Mouse (Mus musculus) ES-Bruce4 (cell line): Measurements from ENCODE around the gene Gm20532. TPM values are rescaled to one million over a fixed set of nuclear protein-coding genes. Genes with fewer than 3 reads are reported as not detected.
A peak's percentile ranks its signal among the peaks of the same experiment; 100 is the strongest.

Experiments
- H3K27ac ChIP-seq: 2 replicates; pipeline ENCODE4 v1.5.1; 2012; ENCODE audit warnings: low read length, inconsistent platforms; ENCODE audit not compliant: insufficient read depth
- H3K27me3 ChIP-seq: 2 replicates; pipeline ENCODE4 v1.6.1; 2012; ENCODE audit warnings: mild to moderate bottlenecking, low read length, inconsistent platforms; ENCODE audit not compliant: control insufficient read depth, poor library complexity, insufficient read depth, severe bottlenecking
- H3K36me3 ChIP-seq: 2 replicates; pipeline ENCODE4 v1.6.1; 2012; ENCODE audit warnings: inconsistent platforms, mild to moderate bottlenecking, low read length, moderate library complexity; ENCODE audit not compliant: control insufficient read depth, poor library complexity, insufficient read depth, severe bottlenecking
- H3K4me1 ChIP-seq: one replicate; pipeline ENCODE4 v1.8.1; 2011; ENCODE audit warnings: low read length; ENCODE audit not compliant: control insufficient read depth, insufficient read depth
- H3K4me3 ChIP-seq: 2 replicates; pipeline ENCODE4 v1.5.1; 2011; ENCODE audit warnings: low read depth, mild to moderate bottlenecking, low read length
- H3K9ac ChIP-seq: 2 replicates; pipeline ENCODE4 v1.6.1; 2012; ENCODE audit warnings: low read depth, mild to moderate bottlenecking, inconsistent platforms; ENCODE audit not compliant: poor library complexity, severe bottlenecking
- H3K9me3 ChIP-seq: replicated peaks from 2 replicates; pipeline ENCODE4 v1.6.1; 2012; ENCODE audit warnings: mild to moderate bottlenecking, low read length, inconsistent platforms; ENCODE audit not compliant: control insufficient read depth, poor library complexity, insufficient read depth, severe bottlenecking
- CTCF ChIP-seq: IDR thresholded peaks from one replicate; pipeline ENCODE4 v1.8.1; 2011; ENCODE audit warnings: low read depth, low read length
- EP300 ChIP-seq: IDR thresholded peaks from 2 replicates; pipeline ENCODE4 v1.6.1; 2011; ENCODE audit warnings: low read depth, low read length; ENCODE audit not compliant: insufficient read depth
- POLR2A ChIP-seq: IDR thresholded peaks from one replicate; pipeline ENCODE4 v1.8.1; 2011; ENCODE audit warnings: low read length; ENCODE audit not compliant: insufficient read depth
- polyA plus RNA-seq: library from polyadenylated mRNA; stranded (reverse); fragments of >200 nt; gene quantifications from 2 replicates; pipeline ENCODE4 v1.2.4, GENCODE M21; 2011; ENCODE audit warnings: low read depth; ENCODE audit not compliant: missing spikeins, insufficient read depth, insufficient read length

Gm20532 gene
- polyA plus RNA-seq, 1 experiment: not detected

DNA sequence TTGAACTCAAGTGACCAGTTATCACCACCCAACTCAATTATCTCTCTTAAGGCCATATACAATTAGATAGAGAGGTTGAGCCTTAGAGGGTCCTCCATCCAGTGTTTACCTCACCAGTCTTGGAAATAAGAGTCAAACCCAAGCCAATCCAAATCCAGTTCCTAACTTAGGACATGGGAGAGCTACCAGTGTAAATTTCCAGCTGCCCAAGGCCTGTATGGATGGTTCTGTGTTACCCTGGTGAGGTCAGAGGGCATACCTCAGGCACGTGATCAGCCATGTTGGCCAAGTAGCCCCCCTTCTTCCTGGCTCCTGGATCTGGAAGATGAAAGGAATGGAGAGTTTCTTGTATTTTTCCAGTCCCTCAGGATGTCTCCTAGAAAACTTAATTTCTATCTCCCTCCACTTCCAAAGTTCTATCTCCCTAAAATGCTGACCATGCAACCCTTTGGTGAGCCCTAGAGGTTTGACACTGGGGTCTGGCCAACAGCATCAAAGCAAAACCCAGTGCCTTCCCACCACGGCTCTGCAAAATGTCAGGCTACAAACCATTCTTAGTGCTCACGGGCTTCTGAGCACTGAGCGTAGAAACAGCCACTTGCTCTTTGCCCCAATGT is 51.0 kb downstream of the Gm20532 start:
- H3K4me1 ChIP-seq: no peaks in the 10 kb centered on the region
- peaks cover 32% of the 10 kb centered on the region for H3K36me3 ChIP-seq
- peak overlapping the region; percentile 99; the same call in 1 of the 2 replicates for H3K4me3 ChIP-seq
- H3K27ac ChIP-seq: peak overlapping the region; percentile 49
- TF ChIP-seq POLR2A (no peak), EP300 (no peak), CTCF (no peak)
- no peaks in the 10 kb centered on the region for H3K9me3 ChIP-seq
- H3K27me3 ChIP-seq: no peaks in the 10 kb centered on the region
- H3K9ac ChIP-seq: peak overlapping the region; percentile 5; the same call in 1 of the 2 replicates

GRCm38 (mm10) chr2:26638039-26638438 is 51.6 kb downstream of the Gm20532 start:
- Histone ChIP-seq H3K27ac (peak overlapping the region; percentile 55), H3K4me1 (no peaks in the 10 kb centered on the region), H3K9ac (peak overlapping the region; percentile 100), H3K9me3 (no peaks in the 10 kb centered on the region), H3K4me3 (peak overlapping the region; percentile 99), H3K36me3 (peaks cover 32% of the 10 kb centered on the region), H3K27me3 (no peaks in the 10 kb centered on the region)
- TF ChIP-seq CTCF (no peak), POLR2A (no peak), EP300 (no peak)

DNA sequence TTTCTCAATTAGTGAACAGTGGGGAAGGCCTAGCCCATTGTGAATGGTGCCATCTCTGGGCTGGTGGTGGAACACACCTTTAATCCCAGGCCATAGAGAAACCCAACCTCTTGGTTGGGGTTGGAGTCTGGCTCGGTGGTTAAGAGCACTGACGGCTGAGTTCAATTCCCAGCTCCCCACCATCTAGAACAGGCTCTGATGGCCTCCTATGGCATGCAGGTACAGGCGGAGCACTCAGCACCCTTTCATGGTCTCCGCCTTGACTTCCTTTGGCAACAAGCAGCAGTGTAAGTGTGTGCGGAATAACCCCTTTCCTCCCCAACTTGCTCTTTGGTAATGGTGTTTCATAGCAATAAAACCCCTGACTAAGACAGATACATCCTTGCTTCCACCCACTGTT is 52.1 kb downstream of the Gm20532 start:
- H3K27me3 ChIP-seq: no peaks in the 10 kb centered on the region
- peak overlapping the region; percentile 55 for H3K27ac ChIP-seq
- H3K9me3 ChIP-seq: no peaks in the 10 kb centered on the region
- H3K36me3 ChIP-seq: peaks cover 32% of the 10 kb centered on the region
- no peak for TF ChIP-seq POLR2A
- TF ChIP-seq CTCF: no peak
- no peak for TF ChIP-seq EP300
- no peaks in the 10 kb centered on the region for H3K4me1 ChIP-seq
- peak overlapping the region; percentile 99 for H3K4me3 ChIP-seq
- peak overlapping the region; percentile 100 for H3K9ac ChIP-seq

DNA sequence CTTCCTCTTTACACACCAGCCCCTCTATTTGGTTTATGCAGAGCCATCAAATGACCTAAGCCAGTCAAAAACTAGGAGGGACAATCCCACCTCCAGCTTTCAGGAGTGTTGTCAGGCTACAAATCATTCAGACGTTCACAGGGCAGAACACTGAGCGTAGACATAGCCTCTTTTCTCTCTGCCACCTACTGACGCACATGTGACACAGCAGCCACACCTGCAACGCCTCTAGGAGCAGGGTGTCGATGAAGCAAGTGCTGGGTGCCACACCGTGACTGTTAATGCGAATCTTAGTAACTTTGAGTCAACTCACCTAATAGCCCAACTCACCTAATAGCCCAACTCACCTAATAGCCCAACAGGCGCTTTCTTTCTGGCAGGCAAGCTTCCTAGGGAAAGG is 52.6 kb downstream of the Gm20532 start:
- TF ChIP-seq EP300 (no peak), POLR2A (no peak), CTCF (peak; percentile 43)
- Histone ChIP-seq H3K27ac (peak overlapping the region; percentile 55), H3K9ac (peak overlapping the region; percentile 100), H3K36me3 (peaks cover 32% of the 10 kb centered on the region), H3K4me3 (peak overlapping the region; percentile 99), H3K9me3 (no peaks in the 10 kb centered on the region), H3K4me1 (peaks cover 1% of the 10 kb centered on the region), H3K27me3 (no peaks in the 10 kb centered on the region)

GRCm38 (mm10) chr2:26639838-26640830 is 53.7 kb downstream of the Gm20532 start:
- H3K9me3 ChIP-seq: no peaks in the 10 kb centered on the region
- H3K27me3 ChIP-seq: no peaks in the 10 kb centered on the region
- peak overlapping the region; percentile 82 for H3K27ac ChIP-seq
- peaks cover 4% of the 10 kb centered on the region for H3K4me1 ChIP-seq
- peak overlapping the region; percentile 99 for H3K4me3 ChIP-seq
- peak overlapping the region; percentile 100 for H3K9ac ChIP-seq
- peaks cover 32% of the 10 kb centered on the region for H3K36me3 ChIP-seq
- TF ChIP-seq POLR2A (peak; percentile 83), CTCF (peak; percentile 82), EP300 (peak; percentile 53; the same call in 1 of the 2 replicates)
